Mouse (Mus musculus) midbrain, embryonic 14.5 days (tissue): ENCODE measurements around the gene Ddc. TPM values are rescaled to one million over a fixed set of nuclear protein-coding genes. Genes with fewer than 3 reads are reported as not detected.

Experiments
- polyA plus RNA-seq: library from polyadenylated mRNA; unstranded; fragments of >200 nt; fragmentation: Nextera tagmentation; extraction: Ambion mirVana; gene quantifications from 2 replicates; pipeline ENCODE4 v1.2.1, GENCODE M21; 2014

The Ddc gene
- polyA plus RNA-seq, 1 experiment from 2014 or later = 25.3 TPM

Other genes starting within 250 kb of the Ddc start
- gene Ikzf1, start 213.1 kb downstream of the Ddc start, polyA plus RNA-seq = 2.0 and 2.6 TPM in 2 replicates
- 7.1 and 16.3 TPM in 2 replicates for gene Fignl1, start 89.2 kb downstream of the Ddc start, polyA plus RNA-seq
- 45.1 and 51.0 TPM in 2 replicates for gene Grb10, start 140.5 kb upstream of the Ddc start, polyA plus RNA-seq